Mouse (Mus musculus) heart, postnatal 0 days (tissue): ENCODE measurements around the gene Ssr2. TPM values are rescaled to one million over a fixed set of nuclear protein-coding genes. Genes with fewer than 3 reads are reported as not detected.

ENCODE experiments used
- ATAC-seq: fragments of 200-750 bp; cut with Nextera tagmentation; 2 replicates; pipeline ENCODE4 v1.8.0; 2017; ENCODE audit warnings: low read depth, moderate number of reproducible peaks, moderate library complexity; ENCODE audit not compliant: insufficient read depth
- DNase-seq: peaks from one replicate; pipeline ENCODE4 v3.0.0-alpha.2; 2016; ENCODE audit warnings: low spot score
- H3K27ac ChIP-seq: fragments of 300-500 bp; sonication (generic); 2 replicates; pipeline ENCODE4 v1.5.1; 2014; ENCODE audit warnings: low read depth, mild to moderate bottlenecking
- H3K27me3 ChIP-seq: fragments of 300-500 bp; sonication (generic); 2 replicates; pipeline ENCODE4 v1.6.1; 2014; ENCODE audit warnings: low read length, mixed read lengths; ENCODE audit not compliant: control insufficient read depth, insufficient read depth
- H3K36me3 ChIP-seq: fragments of 300-500 bp; sonication (generic); replicated peaks from 2 replicates; pipeline ENCODE4 v1.6.1; 2014; ENCODE audit warnings: low read length, mixed read lengths; ENCODE audit not compliant: control insufficient read depth, insufficient read depth
- H3K4me1 ChIP-seq: fragments of 300-500 bp; sonication (generic); 2 replicates; pipeline ENCODE4 v1.6.1; 2014; ENCODE audit warnings: antibody characterized with exemption; ENCODE audit not compliant: control insufficient read depth, insufficient read depth
- H3K4me2 ChIP-seq: fragments of 300-500 bp; sonication (generic); 2 replicates; pipeline ENCODE4 v1.6.1; 2014; ENCODE audit warnings: low read depth, mild to moderate bottlenecking, low read length, moderate library complexity
- H3K4me3 ChIP-seq: fragments of 300-500 bp; sonication (generic); 2 replicates; pipeline ENCODE4 v1.5.1; 2014; ENCODE audit warnings: low read depth, low read length
- H3K9ac ChIP-seq: fragments of 300-500 bp; sonication (generic); replicated peaks from 2 replicates; pipeline ENCODE4 v1.6.1; 2014; ENCODE audit warnings: low read depth, low read length, mixed read lengths
- H3K9me3 ChIP-seq: fragments of 300-500 bp; sonication (generic); replicated peaks from 2 replicates; pipeline ENCODE4 v1.6.1; 2016; ENCODE audit warnings: low read length; ENCODE audit not compliant: control insufficient read depth
- CTCF ChIP-seq: IDR thresholded peaks from 2 replicates; pipeline ENCODE4 v1.5.1; 2016; ENCODE audit warnings: antibody characterized with exemption, control low read depth, low read depth
- EP300 ChIP-seq: IDR thresholded peaks from 2 replicates; pipeline ENCODE4 v1.6.1; 2016; ENCODE audit warnings: antibody characterized with exemption, low read depth
- WGBS: fragments of 180-500 bp; shearing (Covaris S2); extraction: QIAGEN DNeasy Blood & Tissue Kit; methylation state at CpG from one replicate; pipeline ENCODE4 v1.1.7; 2014; 5-methylcytosine and 5-hydroxymethylcytosine counted together
- polyA plus RNA-seq: library from polyadenylated mRNA; unstranded; fragments of >200 nt; fragmentation: Nextera tagmentation; extraction: Ambion mirVana; gene quantifications from 2 replicates; pipeline ENCODE4 v1.2.1, GENCODE M21; 2015
- total RNA-seq: library from RNA; depleted of rRNA; stranded (reverse); fragments of >200 nt; gene quantifications from 2 replicates; pipeline ENCODE4 v1.2.3, GENCODE M21; 2014; ENCODE audit warnings: low replicate concordance

Gene Ssr2
- total and polyA plus RNA-seq, 2 experiments from 2014 or later = 144 to 246 TPM

GRCm38 (mm10) chr3:88607758-88608138, 32.1 kb downstream of the Ssr2 start:
- no peak for TF ChIP-seq CTCF
- TF ChIP-seq EP300 = no peak
- WGBS = 18% methylated on average over 10 of the region's 10 CpGs

GRCm38 (mm10) chr3:88609066-88609465, 33.4 kb downstream of the Ssr2 start:
- Histone ChIP-seq H3K36me3 (no peaks in the 10 kb centered on the region), H3K27me3 (no peaks in the 10 kb centered on the region), H3K27ac (no peak overlapping the region), H3K9me3 (no peaks in the 10 kb centered on the region), H3K4me2 (no peak overlapping the region), H3K4me1 (peaks cover 5% of the 10 kb centered on the region), H3K4me3 (no peak overlapping the region), H3K9ac (no peak overlapping the region)
- DNase-seq (no peak), ATAC-seq (no peak)
- 54% methylated on average over 4 of the region's 4 CpGs for WGBS
- TF ChIP-seq CTCF = no peak
- TF ChIP-seq EP300 = no peak

More at GRCm38 (mm10) chr3:88607758-88608138, 32.1 kb downstream of the Ssr2 start:
- Histone ChIP-seq H3K9me3 (no peaks in the 10 kb centered on the region), H3K27me3 (no peaks in the 10 kb centered on the region), H3K4me3 (peak overlapping the region; percentile 29), H3K4me1 (peaks cover 5% of the 10 kb centered on the region), H3K27ac (peak overlapping the region; percentile 14; the same call in 1 of the 2 replicates), H3K36me3 (no peaks in the 10 kb centered on the region), H3K9ac (0 out of 2 replicates have a peak overlapping the region, but pooled peaks have one; percentile 8), H3K4me2 (peak overlapping the region; percentile 62)
- ATAC-seq (no peak), DNase-seq (no peak)

GRCm38 (mm10) chr3:88614418-88614817, 38.7 kb downstream of the Ssr2 start:
- no peaks in the 10 kb centered on the region for H3K36me3 ChIP-seq

GRCm38 (mm10) chr3:88615117-88615516, 39.4 kb downstream of the Ssr2 start:
- no peak overlapping the region for H3K4me2 ChIP-seq
- no peaks in the 10 kb centered on the region for H3K36me3 ChIP-seq
- no peak overlapping the region for H3K4me3 ChIP-seq
- WGBS = 73% methylated on average over 5 of the region's 5 CpGs
- no peak for ATAC-seq
- no peak for TF ChIP-seq CTCF
- no peak for TF ChIP-seq EP300
- H3K9ac ChIP-seq = 0 out of 2 replicates have a peak overlapping the region, but pooled peaks have one; percentile 8
- H3K27me3 ChIP-seq = no peaks in the 10 kb centered on the region
- peaks cover 29% of the 10 kb centered on the region for H3K4me1 ChIP-seq
- H3K9me3 ChIP-seq = no peaks in the 10 kb centered on the region
- peak overlapping the region; percentile 83 for H3K27ac ChIP-seq
- DNase-seq = no peak

More at GRCm38 (mm10) chr3:88614418-88614817, 38.7 kb downstream of the Ssr2 start:
- Histone ChIP-seq H3K9ac (no peak overlapping the region), H3K4me1 (peaks cover 25% of the 10 kb centered on the region), H3K27me3 (no peaks in the 10 kb centered on the region), H3K4me3 (no peak overlapping the region), H3K27ac (no peak overlapping the region), H3K4me2 (no peak overlapping the region), H3K9me3 (no peaks in the 10 kb centered on the region)
- DNase-seq (no peak), ATAC-seq (no peak)
- no peak for TF ChIP-seq CTCF
- no peak for TF ChIP-seq EP300
- 66% methylated on average over 8 of the region's 8 CpGs for WGBS

- Histone ChIP-seq H3K9ac (peak overlapping the region; percentile 27), H3K27me3 (no peaks in the 10 kb centered on the region), H3K36me3 (no peaks in the 10 kb centered on the region), H3K9me3 (no peaks in the 10 kb centered on the region), H3K4me1 (peaks cover 35% of the 10 kb centered on the region), H3K4me2 (peak overlapping the region; percentile 51), H3K4me3 (peak overlapping the region; percentile 26), H3K27ac (peak overlapping the region; percentile 83)
- whole genome bisulfite sequencing = 43% methylated on average over 9 of the region's 9 CpGs
- TF ChIP-seq CTCF (no peak), EP300 (no peak)
- peak; percentile 59 for DNase-seq
- ATAC-seq = peak; percentile 25
Measured at GRCm38 (mm10) chr3:88615902-88616391, 40.3 kb downstream of the Ssr2 start.
